Mouse (Mus musculus) midbrain, embryonic 14.5 days (tissue): ENCODE measurements at regions not wholly inside any gene's neighbourhood (a gene's known extent, or its start where the extent isn't known, plus 50 kb on each side); places are given as distances from the start of the nearest gene placed in this dataset.

ENCODE experiments used
- ATAC-seq: fragments of 200-750 bp; cut with Nextera tagmentation; 2 replicates; pipeline ENCODE4 v1.8.0; 2017; ENCODE audit warnings: moderate number of reproducible peaks, moderate library complexity; ENCODE audit not compliant: low FRiP score, low TSS enrichment
- DNase-seq: peaks from one replicate; pipeline ENCODE4 v3.0.0-alpha.2; 2015
- H3K27ac ChIP-seq: fragments of 300-500 bp; sonication (generic); replicated peaks from 2 replicates; pipeline ENCODE4 v1.5.1; 2014; ENCODE audit warnings: mild to moderate bottlenecking, low read depth, low read length, moderate library complexity
- H3K27me3 ChIP-seq: fragments of 300-500 bp; sonication (generic); 2 replicates; pipeline ENCODE4 v1.6.1; 2014; ENCODE audit warnings: low read length, control low read depth, mixed read lengths; ENCODE audit not compliant: control insufficient read depth, insufficient read depth
- H3K36me3 ChIP-seq: fragments of 300-500 bp; sonication (generic); 2 replicates; pipeline ENCODE4 v1.6.1; 2014; ENCODE audit warnings: low read length, control low read depth; ENCODE audit not compliant: control insufficient read depth, insufficient read depth
- H3K4me1 ChIP-seq: fragments of 300-500 bp; sonication (generic); 2 replicates; pipeline ENCODE4 v1.6.1; 2014; ENCODE audit warnings: mild to moderate bottlenecking, antibody characterized with exemption, low read length, control low read depth; ENCODE audit not compliant: control insufficient read depth, insufficient read depth
- H3K4me2 ChIP-seq: fragments of 300-500 bp; sonication (generic); 2 replicates; pipeline ENCODE4 v1.6.1; 2014; ENCODE audit warnings: mild to moderate bottlenecking, low read length, moderate library complexity
- H3K4me3 ChIP-seq: fragments of 300-500 bp; sonication (generic); replicated peaks from 2 replicates; pipeline ENCODE4 v1.5.1; 2014; ENCODE audit warnings: low read depth, low read length
- H3K9ac ChIP-seq: fragments of 300-500 bp; sonication (generic); replicated peaks from 2 replicates; pipeline ENCODE4 v1.6.1; 2014; ENCODE audit warnings: mild to moderate bottlenecking, low read length, moderate library complexity
- H3K9me3 ChIP-seq: fragments of 300-500 bp; sonication (generic); 2 replicates; pipeline ENCODE4 v1.6.1; 2016; ENCODE audit warnings: low read length, control low read depth, mixed read lengths; ENCODE audit not compliant: control insufficient read depth
- WGBS: fragments of 180-500 bp; shearing (Covaris S2); extraction: QIAGEN DNeasy Blood & Tissue Kit; methylation state at CpG from one replicate; pipeline ENCODE4 v1.1.7; 2014; 5-methylcytosine and 5-hydroxymethylcytosine counted together

DNA sequence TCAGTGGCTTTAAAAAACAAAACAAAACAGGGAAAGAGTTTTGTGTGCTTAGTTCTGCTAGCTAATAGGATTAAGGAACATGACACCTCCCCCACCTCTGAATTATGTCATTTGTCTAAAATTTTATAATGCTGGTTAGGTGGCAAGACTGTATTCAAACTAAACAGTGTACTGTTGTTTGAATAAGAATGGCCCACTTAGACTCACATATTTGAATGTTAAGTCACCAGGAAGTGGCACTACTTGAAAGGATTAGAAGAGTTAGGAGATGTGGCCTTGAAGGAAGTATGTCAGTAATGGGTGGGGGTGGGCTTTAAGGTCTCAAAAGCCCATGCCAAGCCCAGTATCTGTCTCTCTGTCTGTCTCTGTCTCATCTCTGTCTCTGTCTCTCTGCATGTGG is 326.0 kb upstream of the C9orf72 start:
- H3K4me2 ChIP-seq: no peak overlapping the region
- ATAC-seq: no peak
- H3K9ac ChIP-seq: no peak overlapping the region
- H3K27ac ChIP-seq: no peak overlapping the region
- H3K27me3 ChIP-seq: no peaks in the 10 kb centered on the region
- DNase-seq: no peak
- no peaks in the 10 kb centered on the region for H3K9me3 ChIP-seq
- H3K4me3 ChIP-seq: no peak overlapping the region
- no peaks in the 10 kb centered on the region for H3K4me1 ChIP-seq
- no peaks in the 10 kb centered on the region for H3K36me3 ChIP-seq

DNA sequence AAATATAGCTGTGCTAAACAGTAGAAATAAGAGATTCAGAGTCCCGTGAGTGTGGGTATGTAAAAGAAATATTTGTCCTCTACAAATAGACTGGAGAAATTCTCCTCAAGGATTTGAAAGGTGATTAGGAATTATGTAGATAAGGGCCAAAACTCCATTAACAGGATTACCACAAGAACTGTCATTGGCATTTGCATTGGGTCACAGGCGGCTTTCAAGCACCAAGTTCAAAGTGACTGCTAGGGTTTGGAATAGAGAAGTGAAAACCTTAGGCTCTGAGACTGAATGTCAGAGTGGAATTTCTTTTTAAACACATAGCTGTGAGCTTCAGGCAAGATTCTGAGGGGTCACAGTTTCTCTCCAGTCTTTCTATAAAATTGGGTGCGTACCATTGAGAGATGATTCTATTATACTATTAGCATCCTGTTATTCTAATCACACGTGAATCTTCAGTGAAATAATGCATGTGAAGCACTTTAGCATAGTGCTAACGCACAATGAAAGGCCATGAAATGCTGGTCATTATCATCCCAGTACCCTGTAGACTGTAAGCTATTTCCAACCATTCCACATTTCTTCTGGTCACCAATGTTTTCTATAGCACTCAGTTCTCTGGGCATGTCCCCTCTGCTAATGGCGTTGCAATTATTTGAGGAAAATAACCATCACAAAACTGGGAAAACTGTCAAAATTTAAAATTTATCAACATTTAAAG is 308.7 kb upstream of the C9orf72 start:
- Histone ChIP-seq H3K4me1 (peaks cover 11% of the 10 kb centered on the region; the same call in 1 of the 2 replicates), H3K9ac (no peak overlapping the region), H3K4me2 (no peak overlapping the region), H3K36me3 (no peaks in the 10 kb centered on the region), H3K27ac (peak overlapping the region; percentile 49; the same call in 1 of the 2 replicates), H3K9me3 (no peaks in the 10 kb centered on the region), H3K4me3 (no peak overlapping the region), H3K27me3 (no peaks in the 10 kb centered on the region)
- no peak; the same call in 1 of the 2 replicates for ATAC-seq
- 20% methylated on average over 6 of the region's 6 CpGs for WGBS
- peak; percentile 59 for DNase-seq

DNA sequence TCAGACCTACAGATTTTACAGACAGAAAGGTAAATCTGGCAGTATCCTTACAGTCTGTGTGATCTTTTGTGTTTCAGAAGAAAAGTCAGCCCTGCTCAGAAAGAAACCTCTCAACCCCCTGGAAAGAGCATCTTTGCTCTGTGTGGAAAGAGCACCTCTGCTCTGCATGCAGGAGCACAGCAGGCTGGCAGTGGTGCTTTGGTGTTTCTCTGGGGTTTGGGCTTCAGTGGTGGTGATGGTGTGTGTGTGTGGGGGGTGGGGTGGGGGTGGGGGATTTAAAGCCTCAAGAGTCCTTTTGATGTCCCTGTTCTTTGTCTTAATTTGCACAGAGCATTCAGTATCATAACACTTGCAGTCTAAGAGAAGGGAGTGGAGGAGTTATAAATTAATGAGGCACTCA is 308.2 kb upstream of the C9orf72 start:
- peaks cover 11% of the 10 kb centered on the region; the same call in 1 of the 2 replicates for H3K4me1 ChIP-seq
- no peaks in the 10 kb centered on the region for H3K27me3 ChIP-seq
- ATAC-seq: peak; percentile 85
- peak; percentile 52 for DNase-seq
- no peaks in the 10 kb centered on the region for H3K36me3 ChIP-seq
- no peak overlapping the region for H3K9ac ChIP-seq
- no peaks in the 10 kb centered on the region for H3K9me3 ChIP-seq
- peak overlapping the region; percentile 49 for H3K27ac ChIP-seq
- H3K4me2 ChIP-seq: no peak overlapping the region
- H3K4me3 ChIP-seq: no peak overlapping the region
